In the genomic region with DNA sequence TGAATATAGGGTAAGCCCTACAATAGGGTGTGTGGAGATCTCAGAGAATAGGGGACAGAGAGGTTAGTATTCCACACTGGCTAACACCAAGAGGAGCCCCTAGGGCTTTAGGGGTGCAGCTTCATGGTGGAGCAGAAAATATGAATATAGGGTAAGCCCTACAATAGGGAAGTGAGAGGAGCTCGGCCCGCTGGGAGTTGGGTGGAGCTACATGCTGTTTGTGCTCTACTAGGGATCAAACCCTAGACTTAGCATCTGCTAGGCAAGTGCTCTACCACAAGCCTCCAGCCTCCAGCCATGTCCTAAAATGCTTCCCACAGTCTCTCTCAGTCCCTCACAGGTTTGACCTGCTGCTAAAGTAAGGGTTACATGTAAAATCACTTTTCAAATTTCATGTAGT, we compare ENCODE assay signal across 7 mouse cellular contexts.
DNase-seq lines count a peak whose midpoint lies in the region; ATAC-seq lines count a peak whose summit lies in the region.
"Not testable (repeated sequence)": the region's sequence is repeated elsewhere in the genome, so short reads cannot be mapped to it uniquely, and the experiment has no call there.

No protein-coding gene starts in this region.

- peak overlapping the region; percentile 14; the same call in 1 of the 2 replicates for H3K27ac ChIP-seq in brown adipose tissue, adult 24 weeks (replicated peaks; ENCODE audit: low read depth, low read length)
- peak overlapping the region; percentile 90 for H3K27ac ChIP-seq in limb, embryonic 13.5 days
- not testable (repeated sequence) for H3K27ac ChIP-seq in liver, embryonic 15.5 days (replicated peaks)

- peaks cover 61% of the 10 kb centered on the region for H3K4me1 ChIP-seq in brown adipose tissue, adult 24 weeks (ENCODE audit: control insufficient read depth, insufficient read depth, insufficient read length, low read length)
- peaks cover 82% of the 10 kb centered on the region for H3K4me1 ChIP-seq in limb, embryonic 13.5 days
- peaks cover 60% of the 10 kb centered on the region for H3K4me1 ChIP-seq in liver, embryonic 15.5 days (replicated peaks)

- H3K9ac ChIP-seq in limb, embryonic 13.5 days; liver, embryonic 15.5 days: not testable (repeated sequence)

- peak; percentile 41; the same call in 1 of the 2 replicates for ATAC-seq in granulocyte monocyte progenitor cell, adult 5-6 weeks (replicated peaks; ENCODE audit: poor library complexity, severe bottlenecking)
- not testable (repeated sequence) for ATAC-seq in limb, embryonic 13.5 days (ENCODE audit: low FRiP score, low read depth)
- ATAC-seq in liver, embryonic 15.5 days (ENCODE audit: insufficient read depth), result 0 out of 2 replicates have a peak, but pooled peaks have one; percentile 17
- 0 out of 2 replicates have a peak, but pooled peaks have one; percentile 24 for ATAC-seq in megakaryocyte progenitor cell, adult 5-6 weeks (replicated peaks; ENCODE audit: poor library complexity)

- H3K27me3 ChIP-seq in limb, embryonic 13.5 days; liver, embryonic 15.5 days; splenic B cell, adult 2 months (ENCODE audit: control insufficient read depth, insufficient read depth, low read length, poor library complexity, severe bottlenecking): not testable (repeated sequence)

- not testable (repeated sequence) for H3K4me3 ChIP-seq in brown adipose tissue, adult 24 weeks (ENCODE audit: insufficient read depth, low read depth, low read length); limb, embryonic 13.5 days; liver, embryonic 15.5 days (replicated peaks)

- DNase-seq in A20 (ENCODE audit: low read depth, low spot score), result peak; percentile 28
- DNase-seq in splenic B cell, adult 2 months (ENCODE audit: low read depth, low spot score), result peak; percentile 58

- WGBS in limb, embryonic 13.5 days, result 79% methylated on average over 2 of the region's 2 CpGs
- 23% methylated on average over 2 of the region's 2 CpGs for WGBS in liver, embryonic 15.5 days (ENCODE audit: insufficient replicate concordance)

- H3K9me3 ChIP-seq in limb, embryonic 13.5 days; liver, embryonic 15.5 days (replicated peaks): not testable (repeated sequence)

- not testable (repeated sequence) for H3K36me3 ChIP-seq in limb, embryonic 13.5 days; liver, embryonic 15.5 days (replicated peaks); splenic B cell, adult 2 months (ENCODE audit: control insufficient read depth, insufficient read depth, low read length, poor library complexity, severe bottlenecking)

- H3K4me2 ChIP-seq in limb, embryonic 13.5 days (replicated peaks); liver, embryonic 15.5 days: not testable (repeated sequence)
